In genomic region chr19:35861421-35861820, GRCm38 (mm10) we compare ENCODE assay signal across 20 mouse cellular contexts.
DNase-seq lines count a peak whose midpoint lies in the region; ATAC-seq and TF ChIP-seq lines count a peak whose summit lies in the region.
"Had no signal": no experiment of that assay in that cellular context is flagged by ENCODE, and none has a peak within 500 bp of the region (broad histone marks: within the 10 kb centered on the region; RNA-seq: fewer than 3 reads in every experiment).

No protein-coding gene starts in this region.

- 46% methylated on average over 4 of the region's 4 CpGs for WGBS in kidney, adult 2 months
- WGBS in kidney, embryonic 16.5 days = 73% methylated on average over 4 of the region's 4 CpGs

- H3K9ac ChIP-seq in kidney, embryonic 16.5 days (replicated peaks; ENCODE audit: low read length) = no peak overlapping the region
- H3K9ac ChIP-seq: embryonic facial prominence, embryonic 13.5 days; heart, embryonic 13.5 days; hindbrain, embryonic 15.5 days; neural tube, embryonic 12.5 days had no signal

- H3K36me3 ChIP-seq in kidney, adult 2 months (ENCODE audit: control insufficient read depth, insufficient read depth, low read length) = no peaks in the 10 kb centered on the region
- no peaks in the 10 kb centered on the region for H3K36me3 ChIP-seq in kidney, embryonic 16.5 days (ENCODE audit: insufficient read depth, low read length)
- H3K36me3 ChIP-seq: embryonic facial prominence, embryonic 13.5 days; heart, embryonic 13.5 days; hindbrain, embryonic 15.5 days; neural tube, embryonic 12.5 days had no signal

- H3K4me1 ChIP-seq in kidney, adult 2 months (ENCODE audit: control insufficient read depth, insufficient read depth, low read length) = no peaks in the 10 kb centered on the region; the same call in 1 of the 2 replicates
- no peaks in the 10 kb centered on the region for H3K4me1 ChIP-seq in kidney, embryonic 16.5 days (ENCODE audit: insufficient read depth, low read length)
- H3K4me1 ChIP-seq: embryonic facial prominence, embryonic 13.5 days; heart, embryonic 13.5 days; hindbrain, embryonic 15.5 days; neural tube, embryonic 12.5 days had no signal

- no peak overlapping the region for H3K4me2 ChIP-seq in kidney, embryonic 16.5 days (replicated peaks; ENCODE audit: low read depth, low read length)
- H3K4me2 ChIP-seq: embryonic facial prominence, embryonic 13.5 days; heart, embryonic 13.5 days; hindbrain, embryonic 15.5 days; neural tube, embryonic 12.5 days had no signal

- no peak overlapping the region for H3K27ac ChIP-seq in kidney, adult 2 months (ENCODE audit: insufficient read depth, low read depth, low read length)
- H3K27ac ChIP-seq in kidney, embryonic 16.5 days (ENCODE audit: low read length) = no peak overlapping the region
- H3K27ac ChIP-seq: embryonic facial prominence, embryonic 13.5 days; heart, embryonic 13.5 days; hindbrain, embryonic 15.5 days; layer of hippocampus, adult 2 months; neural tube, embryonic 12.5 days had no signal

- no peak overlapping the region for H3K4me3 ChIP-seq in kidney, adult 2 months (ENCODE audit: insufficient read depth, low read depth, low read length)
- H3K4me3 ChIP-seq in kidney, embryonic 16.5 days (ENCODE audit: low read length) = no peak overlapping the region
- H3K4me3 ChIP-seq: embryonic facial prominence, embryonic 13.5 days; heart, embryonic 13.5 days; hindbrain, embryonic 15.5 days; layer of hippocampus, adult 2 months; neural tube, embryonic 12.5 days had no signal

- no peaks in the 10 kb centered on the region for H3K9me3 ChIP-seq in kidney, embryonic 16.5 days (ENCODE audit: low read length)
- H3K9me3 ChIP-seq: embryonic facial prominence, embryonic 13.5 days; heart, embryonic 13.5 days; hindbrain, embryonic 15.5 days; neural tube, embryonic 12.5 days had no signal

- TF ChIP-seq CTCF in kidney, adult 2 months (conservative IDR thresholded peaks at IDR 0.05; ENCODE audit: insufficient read depth, insufficient read length, low read depth, low read length) = no peak

- H3K27me3 ChIP-seq in kidney, adult 2 months (replicated peaks; ENCODE audit: control insufficient read depth, insufficient read depth, low read length) = no peaks in the 10 kb centered on the region
- no peaks in the 10 kb centered on the region for H3K27me3 ChIP-seq in kidney, embryonic 16.5 days (ENCODE audit: insufficient read depth, low read length)
- H3K27me3 ChIP-seq: CH12.LX; embryonic facial prominence, embryonic 13.5 days; heart, embryonic 13.5 days; hindbrain, embryonic 15.5 days; neural tube, embryonic 12.5 days had no signal

- DNase-seq in cerebellum, postnatal 25 days = peak; percentile 29 to 71
- no peak for DNase-seq in cerebellum, adult 11-12 months
- DNase-seq in kidney, adult 2 months = peak; percentile 78
- peak; percentile 74 for DNase-seq in MN1 (ENCODE audit: low spot score)
- peak; percentile 43 to 72 for DNase-seq in kidney, adult 8-10 months
- no peak for DNase-seq in heart, adult 18-20 months
- DNase-seq: heart, postnatal 36 days; liver; lung, adult 18-20 months; lung, postnatal 36 days had no signal

- TF ChIP-seq POLR2A in kidney, adult 2 months (IDR thresholded peaks at IDR 0.05; ENCODE audit: low read depth, low read length) = no peak

- ATAC-seq in kidney, embryonic 16.5 days (ENCODE audit: low FRiP score, low TSS enrichment) = no peak
- ATAC-seq in megakaryocyte, adult 5-6 weeks (ENCODE audit: poor library complexity, severe bottlenecking) = no peak
- ATAC-seq: forebrain, embryonic 16.5 days; intestine, embryonic 16.5 days had no signal

Comparison
In these comparisons a context has a peak if more than half of its experiments do, and no peak if none do; other contexts are left out.
1. DNase-seq: peak in cerebellum, postnatal 25 days (2 of 2), kidney, adult 2 months (single experiment), MN1 (single experiment) and kidney, adult 8-10 months (2 of 2); none in cerebellum, adult 11-12 months (single experiment) and heart, adult 18-20 months (0 of 2).